Mouse (Mus musculus) heart, embryonic 14.5 days (tissue): Measurements from ENCODE around the gene Erbb2. TPM values are rescaled to one million over a fixed set of nuclear protein-coding genes. Genes with fewer than 3 reads are reported as not detected.

Source experiments
- polyA plus RNA-seq: library from polyadenylated mRNA; unstranded; fragments of >200 nt; fragmentation: Nextera tagmentation; extraction: Ambion mirVana; gene quantifications from 2 replicates; pipeline ENCODE4 v1.2.1, GENCODE M21; 2014

Gene Erbb2
- polyA plus RNA-seq, 1 experiment from 2014 or later = 55.1 TPM

Other genes starting within 250 kb of the Erbb2 start
- gene Med1, start 219.2 kb upstream of the Erbb2 start, polyA plus RNA-seq = 40.2 TPM in 2 replicates
- 9.8 and 9.9 TPM in 2 replicates for gene Cdk12, start 209.4 kb upstream of the Erbb2 start, polyA plus RNA-seq
- gene Neurod2, start 82.8 kb upstream of the Erbb2 start, polyA plus RNA-seq = not detected in 2 replicates
- gene Ppp1r1b, start 64.1 kb upstream of the Erbb2 start, polyA plus RNA-seq = 42.2 and 48.3 TPM in 2 replicates
- 33.1 and 35.4 TPM in 2 replicates for gene Stard3, start 54.1 kb upstream of the Erbb2 start, polyA plus RNA-seq
- 169 and 178 TPM in 2 replicates for gene Tcap, start 28.7 kb upstream of the Erbb2 start, polyA plus RNA-seq
- gene Pnmt, start 26.0 kb upstream of the Erbb2 start, polyA plus RNA-seq = 0.70 and 0.86 TPM in 2 replicates
- 14.2 and 15.5 TPM in 2 replicates for gene Pgap3, start 12.0 kb upstream of the Erbb2 start, polyA plus RNA-seq
- gene Mien1, start 26.5 kb downstream of the Erbb2 start, polyA plus RNA-seq = 120 and 138 TPM in 2 replicates
- gene Grb7, start 33.9 kb downstream of the Erbb2 start, polyA plus RNA-seq = 0.50 TPM in 1 of 2 replicates, not detected in the other
- gene Ikzf3, start 133.6 kb downstream of the Erbb2 start, polyA plus RNA-seq = 0.19 TPM in 1 of 2 replicates, not detected in the other
- gene Zpbp2, start 138.6 kb downstream of the Erbb2 start, polyA plus RNA-seq = 0.16 and 0.47 TPM in 2 replicates
- 9.4 and 11.3 TPM in 2 replicates for gene Ormdl3, start 174.9 kb downstream of the Erbb2 start, polyA plus RNA-seq
- not detected in 2 replicates for gene Lrrc3c, start 185.8 kb downstream of the Erbb2 start, polyA plus RNA-seq
- gene Gm12355, start 213.2 kb downstream of the Erbb2 start, polyA plus RNA-seq = 0.68 TPM in 1 of 2 replicates, not detected in the other
- not detected in 2 replicates for gene Gsdma3, start 213.9 kb downstream of the Erbb2 start, polyA plus RNA-seq
- not detected in 2 replicates for gene Gsdma2, start 234.3 kb downstream of the Erbb2 start, polyA plus RNA-seq